Mouse (Mus musculus) ZHBTc4 (cell line): ENCODE results near the gene Tdrd12.
"Not testable (repeated sequence)": the region's sequence is repeated elsewhere in the genome, so short reads cannot be mapped to it uniquely, and the experiment has no call there.

Experiments used
- DNase-seq: peaks from one replicate; pipeline ENCODE4 v3.0.0-alpha.2; 2011; ENCODE audit warnings: low read depth, low spot score

Tdrd12 gene

DNA sequence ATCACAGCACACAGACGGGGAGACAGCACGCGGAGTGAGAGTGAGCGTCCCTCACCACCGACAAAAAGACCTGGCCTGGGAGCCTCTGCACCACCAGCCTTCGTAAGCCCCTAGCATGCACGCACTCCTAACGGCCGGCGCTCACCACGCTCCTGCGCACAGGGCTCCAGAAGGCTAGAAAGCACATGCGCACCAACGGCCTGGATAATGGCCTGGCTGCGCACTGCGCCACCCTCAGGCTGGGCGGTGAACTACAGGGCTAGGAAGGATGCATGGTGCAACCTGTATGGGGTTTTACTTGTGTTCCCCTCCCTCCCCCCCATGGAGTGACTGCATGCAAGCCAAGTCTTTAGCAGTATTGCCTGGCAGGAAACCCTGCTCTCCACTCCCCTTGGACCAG is at the start of gene Tdrd12:
Tdrd12 (minus strand) TSS at position 184 of the 400 bp plus-strand sequence.
- DNase-seq: peak; percentile 97

DNA sequence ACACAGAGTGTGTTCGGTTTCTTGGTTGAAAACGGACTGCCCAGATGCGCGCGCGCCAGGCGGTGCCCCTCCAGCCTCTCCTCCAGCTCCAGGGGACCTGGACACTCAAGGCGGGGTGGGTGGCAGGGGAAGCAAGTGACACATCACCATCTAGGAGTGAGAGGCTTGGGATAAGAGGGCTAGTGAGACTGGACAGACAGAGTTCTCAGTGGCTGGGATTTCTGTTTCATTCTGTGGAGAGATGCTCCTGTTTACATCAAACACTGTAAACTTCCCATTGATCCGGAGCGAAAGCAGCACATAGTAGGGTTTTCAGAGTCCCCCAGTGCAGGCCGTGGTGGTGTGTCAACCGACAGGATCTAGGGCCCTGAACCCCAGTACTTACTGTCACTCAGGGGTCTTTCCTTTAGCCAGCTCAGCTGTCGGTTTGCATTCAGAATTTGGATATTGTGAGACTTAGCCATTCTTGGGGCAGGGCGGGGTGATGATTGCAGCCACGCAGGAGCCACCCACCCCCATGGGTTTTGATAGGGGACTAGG is 49.4 kb upstream of the Tdrd12 start:
- DNase-seq: no peak

DNA sequence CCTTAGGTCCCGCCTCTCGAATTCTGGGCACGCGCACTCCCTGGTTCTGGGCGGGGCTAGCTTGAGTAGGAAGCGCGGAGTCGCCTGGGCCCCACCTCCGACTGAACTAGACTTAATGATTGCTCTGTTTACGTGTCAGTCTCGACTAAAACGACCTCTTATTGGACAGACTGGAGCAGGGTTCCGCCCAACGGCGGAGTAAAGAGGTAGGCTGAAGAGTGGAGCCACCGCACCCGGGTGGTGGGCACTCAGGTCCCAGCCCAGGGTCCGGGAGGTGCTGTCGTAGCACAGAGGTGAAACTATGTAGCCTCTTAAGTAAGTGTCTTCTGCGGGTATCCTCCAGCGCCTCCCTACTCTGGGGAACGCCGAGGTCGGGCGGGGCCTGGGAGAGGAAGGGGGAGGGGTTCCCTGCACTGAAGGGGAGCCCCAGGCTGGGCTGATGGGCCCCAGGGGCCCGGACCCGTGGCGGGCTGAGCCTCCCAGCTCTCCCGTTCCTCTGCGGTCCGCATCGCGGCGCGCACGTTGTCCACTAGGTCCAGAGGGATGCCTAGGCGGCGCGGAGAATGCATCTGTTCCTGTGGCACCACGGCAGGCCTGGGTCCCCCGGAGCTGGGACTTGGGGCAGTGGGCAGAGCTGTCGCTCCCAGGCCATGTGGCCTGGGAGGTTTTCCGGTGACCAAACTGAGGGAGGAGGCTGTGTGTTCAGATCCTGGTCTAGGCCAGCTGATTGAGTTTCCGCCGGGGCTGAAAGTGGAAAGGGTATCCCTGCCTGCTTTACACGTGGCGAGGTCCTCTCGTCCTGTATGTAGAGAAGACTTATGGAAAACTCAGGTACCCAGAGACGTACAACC is 48.7 kb upstream of the Tdrd12 start, which contains the start of gene Ankrd27:
Ankrd27 (plus strand) TSS at position 190 of the 851 bp plus-strand sequence.
- DNase-seq: peak; percentile 98

DNA sequence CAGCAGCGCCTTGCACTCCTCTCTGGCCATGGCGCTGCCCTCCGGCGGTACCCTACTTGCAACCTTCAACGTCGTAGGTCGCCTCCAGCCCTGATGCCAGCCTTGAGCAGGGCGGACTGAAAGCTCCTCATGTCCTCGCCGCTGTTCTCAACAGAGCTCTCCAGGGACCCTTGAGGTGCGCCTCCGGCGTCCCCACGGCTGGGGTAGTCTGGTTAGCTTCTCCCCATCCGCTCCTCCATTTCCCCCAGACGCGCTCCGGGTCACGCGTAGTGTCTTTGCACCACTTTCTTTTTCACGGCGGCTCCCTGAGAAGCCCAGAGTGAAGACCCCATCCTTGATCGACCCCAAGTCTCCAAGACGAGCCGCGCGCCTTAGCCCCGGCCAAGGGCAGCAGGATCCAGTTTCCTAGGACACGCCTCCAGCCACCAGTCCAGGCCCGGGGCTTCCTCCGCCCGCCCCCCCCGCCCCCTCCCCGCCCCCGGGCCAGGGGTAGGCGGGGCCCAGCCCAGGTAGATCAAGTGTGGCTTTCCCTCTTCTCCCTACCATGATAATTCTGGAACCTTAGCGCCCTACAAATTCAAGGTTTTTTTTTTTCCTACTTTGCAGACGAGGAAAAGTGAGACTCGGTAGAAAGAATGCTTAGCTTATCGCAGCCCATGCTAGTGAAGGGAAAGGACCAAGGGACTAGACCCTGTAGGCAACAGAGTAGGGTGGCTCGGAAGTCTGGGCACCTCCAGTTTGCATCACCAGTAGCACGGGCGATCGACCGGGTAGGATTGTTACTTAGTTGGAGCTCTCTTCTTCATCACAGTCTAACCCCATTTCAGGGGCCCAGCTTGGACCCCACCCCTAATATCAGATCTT is 47.9 kb upstream of the Tdrd12 start, which contains the start of gene Rgs9bp:
Rgs9bp (minus strand) TSS at position 392 of the 864 bp plus-strand sequence.
- peak; percentile 89 for DNase-seq

DNA sequence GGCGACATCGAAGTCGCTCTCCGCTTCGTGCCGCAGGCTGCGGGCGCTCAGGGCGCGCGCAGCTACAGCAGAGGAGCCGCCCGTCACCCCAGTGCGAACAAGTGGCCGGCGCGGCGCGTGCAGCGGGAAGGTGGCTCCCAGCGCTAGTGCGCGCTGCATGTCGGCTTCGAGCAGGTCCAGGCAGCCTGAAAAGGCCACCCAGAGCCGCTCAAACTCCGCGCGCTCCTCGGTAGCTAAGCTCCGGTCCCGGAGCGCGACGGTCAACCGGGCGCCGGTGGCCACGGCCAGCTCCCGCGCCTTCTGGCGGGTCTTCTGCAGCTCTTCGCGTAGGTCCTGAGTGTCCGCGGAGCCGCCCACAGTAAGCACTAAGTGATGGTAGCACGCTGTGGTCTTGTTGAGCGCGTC is 47.2 kb upstream of the Tdrd12 start:
- DNase-seq: peak; percentile 75

DNA sequence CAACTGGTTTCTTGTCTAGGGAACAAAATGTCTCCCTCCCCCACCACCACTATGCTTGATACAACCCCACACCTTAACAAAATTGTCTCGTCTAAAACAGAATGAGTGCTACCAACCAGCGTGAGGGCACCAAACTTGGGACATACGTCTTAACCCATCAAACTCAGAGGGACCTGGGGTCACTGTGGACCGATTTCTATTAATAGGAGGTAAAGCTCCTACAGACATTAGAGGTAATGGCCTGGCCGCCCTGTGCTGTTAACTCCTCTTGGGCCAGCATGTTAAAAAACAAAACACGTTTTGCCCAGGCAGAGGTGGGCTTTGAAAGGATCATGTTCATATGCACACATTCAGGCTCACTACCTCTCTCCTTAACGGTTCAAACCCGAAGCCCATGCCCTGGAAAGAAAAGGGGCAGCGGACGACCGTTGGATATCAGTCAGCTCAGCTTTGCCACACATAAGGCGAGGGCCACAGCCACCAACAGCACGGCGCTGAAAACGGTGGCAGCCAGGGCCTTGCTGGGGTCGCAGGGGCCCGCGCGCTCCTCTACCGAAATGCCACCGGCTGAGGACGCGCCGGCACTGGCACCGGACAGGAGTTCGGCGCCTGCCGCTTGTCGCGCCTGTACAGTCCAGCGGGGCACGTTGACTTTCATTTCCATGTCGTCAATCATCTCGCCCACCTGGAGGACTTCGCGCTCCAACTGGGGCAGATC is 46.7 kb upstream of the Tdrd12 start:
- no peak for DNase-seq

DNA sequence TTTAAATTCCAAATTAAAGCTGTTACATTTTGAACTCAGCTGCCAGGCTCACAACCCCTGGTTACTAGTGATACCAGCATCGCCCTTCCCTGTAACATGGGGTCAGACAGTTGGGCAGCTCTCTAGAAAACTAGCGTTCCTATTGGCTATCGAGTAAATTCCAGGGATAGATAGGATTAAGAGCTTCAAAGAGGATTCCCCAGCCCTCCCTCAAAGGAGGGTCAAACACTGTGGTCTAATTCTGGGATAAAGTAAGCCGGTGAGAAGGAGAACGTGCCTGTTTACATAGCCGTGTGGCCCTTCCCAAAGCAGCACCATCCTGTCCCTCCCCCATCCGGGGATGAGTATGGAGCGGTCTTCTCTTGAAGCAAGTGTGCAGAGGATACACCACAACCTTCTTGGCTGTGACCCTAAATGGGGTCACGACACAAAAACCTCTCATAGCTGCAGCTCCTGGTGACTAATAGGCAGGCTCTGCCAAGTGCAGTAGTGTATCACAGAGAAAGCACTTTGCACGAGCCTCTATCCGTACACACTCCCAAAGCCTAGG is 46.0 kb upstream of the Tdrd12 start:
- peak; percentile 18 for DNase-seq

DNA sequence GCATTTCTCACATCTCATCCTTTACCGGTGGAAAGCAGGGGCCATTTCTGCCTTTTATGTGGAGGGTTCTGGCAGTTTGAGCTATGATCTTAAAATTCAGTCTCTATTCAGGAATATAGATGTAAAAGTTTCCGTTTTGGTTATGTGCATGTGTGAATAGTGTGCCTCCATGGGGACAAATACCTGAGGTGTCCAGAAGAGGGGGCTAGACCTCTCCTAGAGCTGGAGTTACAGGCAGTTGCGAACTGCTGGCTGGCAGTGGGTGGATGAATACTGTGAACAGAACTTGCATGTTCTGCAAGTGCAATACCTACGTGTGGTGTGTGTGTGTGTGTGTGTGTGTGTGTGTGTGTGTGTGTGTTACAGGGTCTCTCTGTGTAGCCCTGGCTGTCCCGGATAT is 45.2 kb upstream of the Tdrd12 start:
- peak; percentile 74 for DNase-seq

DNA sequence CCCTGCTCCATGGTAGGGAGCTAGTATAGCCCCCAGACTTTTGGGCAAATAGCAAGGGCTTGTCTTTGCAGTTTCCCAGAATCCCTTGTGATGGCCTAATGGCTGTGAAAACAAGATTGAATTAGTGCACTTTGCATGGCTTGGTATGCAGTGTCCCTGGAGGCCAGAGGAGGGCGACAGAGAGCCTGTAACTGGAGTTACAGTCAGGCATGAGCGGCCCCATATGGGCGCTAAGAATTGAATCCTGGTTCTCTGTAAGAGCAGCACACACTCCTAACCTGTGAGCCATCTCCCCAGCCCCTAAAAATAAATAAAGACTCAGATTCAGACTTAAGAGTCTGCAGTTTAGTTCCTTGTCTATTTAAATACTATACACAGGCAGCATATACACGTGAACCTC is 42.3 kb upstream of the Tdrd12 start:
- peak; percentile 89 for DNase-seq

DNA sequence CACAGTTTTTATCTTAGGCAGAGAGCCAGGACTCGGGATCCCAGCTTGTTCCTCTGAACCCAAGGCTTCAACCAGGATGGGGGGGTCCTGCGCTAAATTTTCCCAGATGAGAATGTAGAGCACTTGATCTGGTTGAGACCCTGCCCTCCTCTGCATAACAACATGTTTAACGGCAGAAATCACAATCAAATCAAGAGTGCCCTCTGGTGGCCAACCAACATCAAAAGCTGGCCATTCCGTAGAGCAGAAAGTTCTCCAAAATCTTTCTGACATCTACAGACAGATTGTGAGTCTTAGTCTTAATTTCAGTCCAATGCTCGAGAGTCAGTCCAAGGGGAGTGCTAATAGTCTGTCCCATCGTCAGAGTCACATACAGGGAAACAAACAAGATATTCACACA is 33.3 kb upstream of the Tdrd12 start:
- DNase-seq: peak; percentile 23

DNA sequence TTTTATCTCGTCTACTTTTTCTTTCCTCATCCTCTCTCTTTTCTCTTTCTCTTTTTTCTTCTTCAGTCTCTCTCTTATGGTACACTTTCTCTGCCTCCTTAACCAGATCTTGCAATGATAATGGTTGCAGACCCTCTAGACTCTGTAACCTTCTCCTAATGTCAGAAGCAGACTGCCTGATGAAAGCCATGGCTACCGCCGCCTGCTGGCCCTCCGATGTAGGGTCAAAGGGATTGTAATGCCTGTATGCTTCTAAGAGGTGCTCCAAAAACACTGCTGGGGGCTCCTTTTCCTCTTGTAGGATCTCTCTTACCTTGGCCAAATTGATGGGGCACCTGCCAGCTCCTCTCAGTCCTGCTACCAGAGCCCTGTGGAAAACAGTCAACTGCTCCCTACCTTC is 32.2 kb upstream of the Tdrd12 start:
- not testable (repeated sequence) for DNase-seq

DNA sequence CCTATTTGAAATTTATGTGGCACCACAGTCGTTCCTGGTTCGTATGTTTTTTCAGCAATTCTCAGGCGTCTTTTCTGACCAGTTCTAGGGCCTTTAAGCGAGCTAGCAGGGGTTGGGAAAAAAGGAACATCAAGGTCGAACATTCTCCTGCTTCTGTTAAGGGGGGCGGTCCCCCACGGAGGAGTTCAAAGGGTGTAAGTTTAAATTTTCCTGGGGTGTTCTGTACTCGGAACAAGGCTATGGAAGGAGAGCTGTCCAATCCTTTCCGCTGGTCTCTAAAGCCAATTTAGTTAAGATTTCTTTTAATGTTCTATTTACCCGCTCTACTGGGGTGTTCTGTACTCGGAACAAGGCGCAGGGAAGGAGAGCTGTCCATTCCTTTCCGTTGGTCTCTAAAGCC is 28.4 kb upstream of the Tdrd12 start:
- DNase-seq: not testable (repeated sequence)

DNA sequence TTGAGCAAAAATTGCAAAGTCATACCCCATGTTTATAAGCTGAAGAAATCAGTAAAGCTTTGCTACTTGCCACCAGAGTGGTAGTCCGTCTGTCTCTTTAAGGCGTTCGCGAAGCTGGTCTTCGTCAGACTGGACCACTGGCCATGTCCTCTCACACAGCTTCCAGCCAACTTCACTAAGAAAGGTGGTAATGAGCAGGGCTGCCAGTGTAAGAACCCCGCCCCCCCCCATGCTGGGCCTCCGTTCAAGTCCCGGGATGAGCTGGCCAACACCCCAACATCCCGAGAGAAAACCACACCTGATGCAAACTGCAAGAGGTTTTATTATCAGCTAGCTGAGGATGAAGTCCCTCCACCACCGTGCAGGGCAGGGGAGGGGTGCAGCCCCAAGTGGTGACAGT is 27.3 kb upstream of the Tdrd12 start:
- not testable (repeated sequence) for DNase-seq

DNA sequence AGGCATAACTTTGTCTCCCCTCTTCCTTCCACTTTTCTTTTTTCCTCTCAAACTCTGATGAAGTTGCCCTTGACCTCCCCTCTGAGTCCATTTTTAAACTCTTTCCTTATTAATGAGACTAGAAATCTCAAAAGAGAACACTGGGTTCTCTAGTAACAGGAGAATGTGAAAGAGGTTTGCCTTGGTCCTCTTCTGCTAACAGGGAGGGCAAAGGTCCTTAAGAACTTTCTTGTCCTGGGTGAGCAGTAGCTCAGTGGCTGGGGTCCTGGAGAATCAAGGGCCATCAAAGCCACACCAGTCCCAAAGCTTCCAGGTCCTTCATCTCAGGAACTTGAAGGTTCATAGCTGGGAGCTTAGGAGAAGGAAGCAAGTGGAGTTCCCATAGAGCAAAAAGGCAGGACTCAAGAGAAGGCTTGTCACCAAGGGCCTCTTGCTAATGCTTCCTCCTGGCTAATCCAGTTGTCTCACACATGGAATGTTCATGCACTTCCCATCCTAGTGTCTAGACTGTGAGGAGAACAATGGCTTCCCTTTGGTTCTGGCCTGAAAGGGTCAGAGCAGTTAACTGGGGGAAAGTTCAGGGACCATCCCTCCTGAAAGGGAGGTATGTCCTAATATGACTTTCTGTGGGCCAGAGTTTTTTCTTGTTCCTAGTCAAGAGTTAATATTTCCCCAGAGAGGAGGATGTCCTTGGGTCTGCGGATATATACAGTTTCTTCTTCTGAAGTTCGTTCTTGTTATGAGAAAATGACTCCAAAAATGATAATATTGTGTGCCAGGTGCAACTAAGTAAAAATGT is 26.7 kb upstream of the Tdrd12 start:
- DNase-seq: no peak

DNA sequence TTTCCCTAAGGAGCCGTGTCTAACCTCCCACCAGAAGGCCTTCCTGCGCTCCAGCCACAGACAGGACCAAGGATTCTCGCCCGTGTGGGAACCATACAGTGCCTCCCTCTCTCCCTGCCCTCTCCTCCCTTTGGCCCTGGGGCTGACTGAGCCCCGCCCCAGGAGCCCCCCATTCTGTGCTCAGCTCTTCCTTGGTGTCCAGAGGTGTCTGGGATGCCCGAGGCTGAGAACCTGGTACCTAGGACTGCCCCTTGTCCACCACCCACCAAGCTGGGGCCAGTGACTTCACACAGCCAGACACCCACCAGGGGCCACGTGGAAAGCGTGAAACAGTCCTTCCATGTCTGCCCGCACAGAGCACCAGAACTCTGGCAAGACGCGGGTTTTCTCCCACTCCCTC is 25.5 kb upstream of the Tdrd12 start:
- no peak for DNase-seq

DNA sequence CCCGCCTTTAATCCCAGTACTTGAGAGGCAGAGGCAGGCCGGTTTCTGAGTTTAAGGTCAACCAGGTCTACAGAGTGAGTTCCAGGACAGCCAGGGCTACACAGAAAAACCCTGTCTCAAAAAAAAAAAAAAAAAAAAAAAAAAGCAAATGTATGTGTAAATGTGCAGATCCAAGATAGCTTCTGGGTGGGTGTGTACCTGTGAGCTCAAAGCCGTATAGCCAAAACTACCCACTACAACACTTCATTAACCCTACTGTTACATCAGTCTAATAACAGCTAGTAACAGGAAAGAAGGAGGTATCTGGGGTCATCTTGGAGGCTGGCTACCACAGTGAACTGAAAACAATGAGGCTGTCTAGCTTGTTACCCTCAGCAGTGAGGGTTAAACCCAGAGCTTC is 22.3 kb upstream of the Tdrd12 start:
- no peak for DNase-seq

DNA sequence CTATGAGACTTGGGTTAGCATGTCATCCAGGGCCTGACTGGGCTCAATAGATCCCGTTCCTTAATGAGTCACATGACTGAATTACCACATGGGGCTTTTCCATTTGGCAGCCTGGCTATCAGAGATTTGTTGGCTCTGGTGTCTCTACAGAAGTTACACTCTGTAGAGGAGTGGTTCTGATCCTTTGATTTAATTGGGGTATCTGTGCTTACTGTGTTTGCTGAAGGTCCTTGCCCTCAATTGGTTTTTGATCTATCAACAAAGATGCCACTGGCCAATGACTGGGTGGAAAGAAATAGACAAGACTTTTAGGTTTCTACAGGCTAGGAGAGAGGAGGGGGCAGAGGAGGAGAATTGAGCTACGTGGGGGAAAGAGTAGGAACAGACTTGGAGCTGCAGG is 21.1 kb upstream of the Tdrd12 start:
- DNase-seq: no peak

DNA sequence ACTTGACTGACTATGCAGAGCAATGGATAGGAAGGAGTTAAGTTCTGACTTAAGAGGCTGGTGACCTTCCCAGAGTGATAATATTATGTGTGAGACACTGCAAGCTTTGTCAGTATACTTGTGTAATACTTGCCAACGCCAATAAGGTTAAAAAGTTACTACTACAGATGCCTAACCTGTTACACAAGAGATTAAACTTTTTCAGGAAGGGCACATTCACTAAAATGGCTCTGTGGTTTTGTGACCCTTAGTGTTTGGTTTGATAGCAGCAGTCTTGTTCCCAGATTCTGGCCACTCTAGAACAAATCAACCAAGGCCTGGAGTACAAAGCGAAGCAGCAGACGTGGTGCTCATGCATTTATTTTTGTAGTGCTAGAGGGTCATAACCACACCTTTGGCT is 20.0 kb upstream of the Tdrd12 start:
- DNase-seq: no peak

DNA sequence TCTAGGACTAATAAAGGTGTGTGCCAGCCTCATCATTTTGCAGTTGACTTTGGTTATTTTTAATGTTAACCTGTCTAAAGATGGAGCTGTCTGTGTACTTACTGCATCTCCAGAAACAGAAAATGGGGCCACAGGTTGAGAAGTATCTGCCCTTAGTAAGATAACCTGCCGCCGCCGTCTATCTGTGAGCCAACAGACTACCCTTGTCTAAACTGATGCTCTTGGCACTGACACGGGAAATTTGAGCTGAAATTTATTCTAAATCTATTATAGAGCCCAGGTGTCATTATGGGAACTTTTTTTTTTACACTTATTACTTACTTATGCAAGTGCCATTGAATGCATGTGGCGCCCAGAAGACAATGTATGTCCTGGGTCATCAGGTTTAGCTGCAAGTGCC is 19.4 kb upstream of the Tdrd12 start:
- no peak for DNase-seq

DNA sequence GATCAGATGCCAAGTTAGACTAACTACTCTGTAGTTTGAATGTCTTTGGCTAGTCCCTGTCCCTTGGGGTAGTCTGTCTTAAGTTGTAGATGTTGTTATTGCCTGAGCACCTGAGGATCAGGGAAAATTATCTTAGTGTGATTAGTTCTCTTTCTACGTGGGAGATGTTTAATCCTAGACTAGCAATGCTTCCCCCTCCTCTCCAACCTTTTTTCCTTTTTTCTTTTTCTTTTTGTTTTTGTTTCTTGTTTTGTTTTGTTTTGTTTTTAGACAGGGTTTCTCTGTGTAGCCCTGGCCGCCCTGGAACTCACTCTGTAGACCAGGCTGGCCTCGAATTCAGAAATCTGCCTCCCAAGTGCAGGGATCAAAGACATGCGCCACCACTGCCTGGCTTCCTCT is 18.7 kb upstream of the Tdrd12 start, which contains the start of gene Nudt19:
Nudt19 (minus strand) TSS at position 100 of the 399 bp plus-strand sequence.
- no peak for DNase-seq
